Mouse (Mus musculus) C2C12 (cell line): ENCODE data around the gene Emc10.

Source experiments
- CEBPB ChIP-seq: IDR thresholded peaks from one replicate; pipeline ENCODE4 v1.6.1; 2011; ENCODE audit warnings: low read depth, mild to moderate bottlenecking, control low read depth, moderate library complexity
- CTCF ChIP-seq: IDR thresholded peaks from one replicate; pipeline ENCODE4 v1.5.1; 2011; ENCODE audit not compliant: control insufficient read depth, insufficient read depth, insufficient read length
- MAX ChIP-seq: IDR thresholded peaks from one replicate; pipeline ENCODE4 v1.6.1; 2011; ENCODE audit warnings: mild to moderate bottlenecking, control low read depth
- MYOG ChIP-seq: IDR thresholded peaks from one replicate; pipeline ENCODE4 v1.6.1; 2011; ENCODE audit not compliant: control insufficient read depth, insufficient read length; ENCODE audit errors: extremely low read depth
- USF1 ChIP-seq: IDR thresholded peaks from one replicate; pipeline ENCODE4 v1.6.1; 2011; ENCODE audit warnings: low read depth, mild to moderate bottlenecking, control low read depth, moderate library complexity

GRCm38 (mm10) chr7:44498922-44499321, 2.6 kb upstream of the Emc10 start:
- TF ChIP-seq CTCF (no peak), MYOG (no peak), MAX (no peak), USF1 (no peak), CEBPB (no peak)
